Mouse (Mus musculus) midbrain, embryonic 11.5 days (tissue): Measurements from ENCODE around the gene Sstr3. TPM values are rescaled to one million over a fixed set of nuclear protein-coding genes. Genes with fewer than 3 reads are reported as not detected.

Experiments
- ATAC-seq: fragments of 200-750 bp; cut with Nextera tagmentation; 2 replicates; pipeline ENCODE4 v1.8.0; 2017; ENCODE audit warnings: moderate TSS enrichment, moderate library complexity; ENCODE audit not compliant: low FRiP score
- DNase-seq: peaks from one replicate; pipeline ENCODE4 v3.0.0; 2015; ENCODE audit warnings: low spot score; ENCODE audit errors: missing footprints
- H3K27ac ChIP-seq: fragments of 300-500 bp; sonication (generic); 2 replicates; pipeline ENCODE4 v1.5.1; 2014; ENCODE audit warnings: low read depth, low read length
- H3K27me3 ChIP-seq: fragments of 300-500 bp; sonication (generic); 2 replicates; pipeline ENCODE4 v1.6.1; 2014; ENCODE audit warnings: mild to moderate bottlenecking, low read length, moderate library complexity, mixed read lengths; ENCODE audit not compliant: control insufficient read depth, insufficient read depth
- H3K36me3 ChIP-seq: fragments of 300-500 bp; sonication (generic); 2 replicates; pipeline ENCODE4 v1.6.1; 2014; ENCODE audit warnings: mild to moderate bottlenecking, low read length, moderate library complexity, mixed read lengths; ENCODE audit not compliant: control insufficient read depth, insufficient read depth
- H3K4me1 ChIP-seq: fragments of 300-500 bp; sonication (generic); 2 replicates; pipeline ENCODE4 v1.6.1; 2014; ENCODE audit warnings: low read length; ENCODE audit not compliant: control insufficient read depth, insufficient read depth
- H3K4me2 ChIP-seq: fragments of 300-500 bp; sonication (generic); 2 replicates; pipeline ENCODE4 v1.6.1; 2014; ENCODE audit warnings: mild to moderate bottlenecking, moderate library complexity
- H3K4me3 ChIP-seq: fragments of 300-500 bp; sonication (generic); 2 replicates; pipeline ENCODE4 v1.5.1; 2014; ENCODE audit warnings: low read depth, low read length
- H3K9ac ChIP-seq: fragments of 300-500 bp; sonication (generic); 2 replicates; pipeline ENCODE4 v1.6.1; 2014; ENCODE audit warnings: low read length
- H3K9me3 ChIP-seq: fragments of 300-500 bp; sonication (generic); 2 replicates; pipeline ENCODE4 v1.6.1; 2016; ENCODE audit warnings: low read length; ENCODE audit not compliant: control insufficient read depth
- WGBS: fragments of 180-500 bp; shearing (Covaris S2); extraction: QIAGEN DNeasy Blood & Tissue Kit; methylation state at CpG from one replicate; pipeline ENCODE4 v1.1.7; 2014; 5-methylcytosine and 5-hydroxymethylcytosine counted together
- polyA plus RNA-seq: library from polyadenylated mRNA; unstranded; fragments of >200 nt; fragmentation: Nextera tagmentation; extraction: Ambion mirVana; gene quantifications from 2 replicates; pipeline ENCODE4 v1.2.1, GENCODE M21; 2014

Gene Sstr3
- not detected in 2 replicates for polyA plus RNA-seq

GRCm38 (mm10) chr15:78544561-78545001 lies at the start of gene Sstr3:
Gene Sstr3, minus strand, starts transcription at chr15:78544685.
- no peak within 1 kb of the TSS for H3K9ac ChIP-seq
- ATAC-seq (no peak), DNase-seq (peak; percentile 70)
- H3K4me2 ChIP-seq, result no peak within 1 kb of the TSS
- H3K27ac ChIP-seq, result no peak within 1 kb of the TSS
- H3K4me1 ChIP-seq, result peaks cover 8% of the 10 kb centered on the region
- no peaks in the 10 kb centered on the region for H3K9me3 ChIP-seq
- no peaks in the 10 kb centered on the region for H3K27me3 ChIP-seq
- no peaks in the 10 kb centered on the region for H3K36me3 ChIP-seq
- WGBS, result 13% methylated on average over 14 of the region's 14 CpGs
- no peak within 1 kb of the TSS for H3K4me3 ChIP-seq

DNA sequence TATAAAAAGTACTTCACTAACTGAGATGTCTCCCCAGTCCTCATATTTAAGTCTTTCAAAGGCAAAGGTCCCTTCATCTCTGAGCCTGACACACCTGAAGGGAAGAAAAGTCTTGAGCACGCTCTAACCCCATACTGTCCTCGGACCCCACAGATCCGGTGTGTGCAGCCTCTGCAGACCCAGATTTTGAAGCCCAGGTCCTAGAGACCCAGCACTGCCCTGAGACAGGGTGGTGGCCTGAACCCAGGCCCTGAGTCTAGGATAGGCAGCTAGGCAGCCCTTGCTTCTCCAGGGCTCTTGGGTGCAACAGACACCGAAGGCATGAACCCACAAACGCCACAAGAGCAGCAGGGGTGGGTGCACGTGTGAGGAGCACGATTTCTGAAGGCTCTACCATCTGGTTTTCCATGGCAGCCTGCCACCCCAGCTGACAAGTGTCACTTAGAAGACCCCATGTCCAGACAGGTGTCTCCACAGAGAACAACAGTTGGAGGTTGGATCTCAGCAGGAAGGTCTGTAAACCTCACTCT lies 49.5 kb upstream of the Sstr3 start:
- Histone ChIP-seq H3K27me3 (no peaks in the 10 kb centered on the region), H3K4me1 (no peaks in the 10 kb centered on the region), H3K9me3 (no peaks in the 10 kb centered on the region), H3K4me2 (no peak overlapping the region), H3K9ac (no peak overlapping the region), H3K27ac (no peak overlapping the region), H3K36me3 (no peaks in the 10 kb centered on the region), H3K4me3 (no peak overlapping the region)
- DNase-seq (no peak), ATAC-seq (no peak)
- WGBS, result 89% methylated on average over 7 of the region's 7 CpGs

- H3K27ac ChIP-seq, result no peak overlapping the region
- no peak overlapping the region for H3K9ac ChIP-seq
- H3K27me3 ChIP-seq, result no peaks in the 10 kb centered on the region
- ATAC-seq (no peak), DNase-seq (no peak)
- no peaks in the 10 kb centered on the region for H3K9me3 ChIP-seq
- no peak overlapping the region for H3K4me2 ChIP-seq
- no peak overlapping the region for H3K4me3 ChIP-seq
- no peaks in the 10 kb centered on the region for H3K36me3 ChIP-seq
- H3K4me1 ChIP-seq, result no peaks in the 10 kb centered on the region
- WGBS, result 83% methylated on average over 14 of the region's 14 CpGs
Measured at GRCm38 (mm10) chr15:78592452-78592968, 48.0 kb upstream of the Sstr3 start.

DNA sequence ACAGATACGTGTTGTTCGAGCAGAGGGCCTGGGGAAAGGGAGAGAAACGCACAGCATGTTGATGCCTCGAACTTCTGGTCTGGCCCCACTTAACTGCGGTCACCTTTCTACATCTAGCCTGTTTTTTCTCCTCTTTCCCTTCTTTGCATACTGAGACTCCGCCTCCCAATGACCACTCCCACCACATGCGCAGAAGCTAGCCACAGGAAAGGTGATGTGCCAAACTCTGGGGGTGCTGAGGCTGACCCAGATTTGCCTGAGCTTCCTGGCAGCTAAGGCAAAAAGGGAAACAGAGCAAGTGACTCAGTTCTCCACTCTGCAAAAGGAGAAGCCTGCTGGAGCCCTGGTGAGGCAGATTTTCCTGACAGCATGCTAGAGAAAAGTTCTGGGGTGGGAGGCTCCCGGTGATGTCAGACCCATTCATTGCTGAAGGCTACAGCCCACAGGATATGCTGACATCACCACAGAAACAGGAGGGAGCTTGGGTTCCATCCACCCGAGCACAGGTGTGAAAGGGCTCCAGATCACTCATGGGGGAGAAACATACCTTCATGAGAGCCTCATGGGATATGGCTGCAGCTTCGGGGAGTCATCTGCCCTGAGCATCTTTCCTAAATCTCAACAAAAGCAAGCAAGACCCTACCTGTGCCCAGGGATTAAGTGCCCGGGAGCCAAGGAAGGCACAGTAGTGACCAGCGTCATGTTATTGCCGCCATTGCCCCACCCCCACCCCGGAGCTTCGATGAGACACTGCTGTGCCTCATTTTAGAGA lies 47.4 kb upstream of the Sstr3 start:
- Histone ChIP-seq H3K4me1 (no peaks in the 10 kb centered on the region), H3K9ac (no peak overlapping the region), H3K4me2 (no peak overlapping the region), H3K9me3 (no peaks in the 10 kb centered on the region), H3K27me3 (no peaks in the 10 kb centered on the region), H3K27ac (no peak overlapping the region), H3K4me3 (no peak overlapping the region), H3K36me3 (no peaks in the 10 kb centered on the region)
- 70% methylated on average over 15 of the region's 15 CpGs for WGBS
- DNase-seq (no peak), ATAC-seq (no peak)

GRCm38 (mm10) chr15:78590785-78591184 lies 46.3 kb upstream of the Sstr3 start:
- WGBS, result 80% methylated on average over 6 of the region's 6 CpGs
- Histone ChIP-seq H3K4me1 (no peaks in the 10 kb centered on the region), H3K9ac (no peak overlapping the region), H3K4me3 (no peak overlapping the region), H3K36me3 (no peaks in the 10 kb centered on the region), H3K9me3 (no peaks in the 10 kb centered on the region), H3K27ac (no peak overlapping the region), H3K27me3 (no peaks in the 10 kb centered on the region), H3K4me2 (no peak overlapping the region)
- ATAC-seq (no peak), DNase-seq (no peak)

DNA sequence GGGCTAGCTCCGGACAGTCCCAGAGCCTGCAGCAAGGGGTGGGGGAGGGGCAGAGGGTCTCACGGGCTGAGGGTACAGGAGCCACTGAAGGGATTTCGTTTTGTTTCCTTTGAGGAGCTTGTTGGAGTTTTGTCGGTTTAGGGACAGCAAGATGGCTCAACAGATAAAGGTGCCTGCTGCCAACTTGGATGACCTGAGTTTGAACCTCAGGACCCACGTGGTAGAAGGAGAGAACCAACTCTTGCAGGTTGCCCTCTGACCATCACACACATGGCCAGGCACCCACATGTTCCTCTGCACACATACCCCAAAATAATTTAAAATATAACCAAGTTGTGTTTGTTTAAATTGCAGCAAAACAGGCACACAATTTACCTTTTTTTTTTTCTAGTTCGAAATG lies 45.5 kb upstream of the Sstr3 start:
- no peak for ATAC-seq
- Histone ChIP-seq H3K4me3 (no peak overlapping the region), H3K27ac (no peak overlapping the region), H3K27me3 (no peaks in the 10 kb centered on the region), H3K9me3 (no peaks in the 10 kb centered on the region), H3K4me1 (no peaks in the 10 kb centered on the region), H3K4me2 (no peak overlapping the region), H3K36me3 (no peaks in the 10 kb centered on the region), H3K9ac (no peak overlapping the region)
- 81% methylated on average over 6 of the region's 6 CpGs for WGBS
- DNase-seq, result no peak

DNA sequence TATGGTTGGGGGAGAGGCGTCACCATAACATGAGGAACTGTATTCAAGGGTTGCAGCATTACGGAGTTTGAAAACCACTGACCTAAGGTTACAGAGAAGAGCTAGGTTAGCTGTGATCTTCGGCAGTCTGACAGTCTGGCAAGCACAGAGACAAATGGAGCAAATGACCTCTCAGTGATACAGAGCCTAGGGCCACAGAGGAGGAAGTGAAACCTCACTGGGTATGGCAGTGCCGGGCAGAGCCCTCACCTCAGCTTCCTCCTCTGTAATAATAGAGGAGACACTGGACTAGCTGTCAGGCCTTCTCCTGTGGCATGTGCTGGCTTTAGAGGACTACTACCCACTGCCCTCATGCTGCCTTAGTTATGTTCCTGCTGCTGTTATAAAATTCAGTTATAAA lies 44.4 kb upstream of the Sstr3 start:
- no peak for ATAC-seq

DNA sequence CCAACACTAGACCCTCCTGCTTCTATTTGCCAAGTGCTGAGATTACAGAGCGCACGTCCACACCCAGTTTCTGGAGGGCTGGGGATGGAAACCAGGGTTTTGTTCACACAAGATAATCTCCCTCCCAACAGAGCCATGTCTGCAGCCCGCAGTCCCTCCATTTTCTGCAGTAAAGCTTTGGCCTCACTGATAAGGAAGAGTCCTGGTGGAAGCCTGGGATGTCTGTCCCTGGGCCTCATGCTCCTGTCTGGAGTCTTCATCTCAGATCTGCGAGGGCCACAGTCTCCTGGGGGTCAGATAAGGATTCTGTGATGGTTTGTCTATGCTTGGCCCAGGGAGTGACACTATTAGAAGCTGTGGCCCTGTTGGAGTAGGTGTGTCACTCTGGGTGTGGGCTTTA lies 43.6 kb upstream of the Sstr3 start:
- Histone ChIP-seq H3K36me3 (no peaks in the 10 kb centered on the region), H3K4me1 (no peaks in the 10 kb centered on the region), H3K9ac (no peak overlapping the region), H3K27me3 (no peaks in the 10 kb centered on the region), H3K9me3 (no peaks in the 10 kb centered on the region; the same call in 1 of the 2 replicates), H3K27ac (no peak overlapping the region), H3K4me2 (no peak overlapping the region), H3K4me3 (no peak overlapping the region)
- ATAC-seq, result no peak
- no peak for DNase-seq
- WGBS, result 77% methylated on average over 4 of the region's 4 CpGs

More for the DNA sequence above, 44.4 kb upstream of the Sstr3 start:
- H3K4me1 ChIP-seq, result no peaks in the 10 kb centered on the region
- no peaks in the 10 kb centered on the region; the same call in 1 of the 2 replicates for H3K9me3 ChIP-seq
- H3K36me3 ChIP-seq, result no peaks in the 10 kb centered on the region
- DNase-seq, result no peak
- H3K4me2 ChIP-seq, result no peak overlapping the region
- H3K27ac ChIP-seq, result no peak overlapping the region
- no peaks in the 10 kb centered on the region for H3K27me3 ChIP-seq
- H3K4me3 ChIP-seq, result no peak overlapping the region
- no peak overlapping the region for H3K9ac ChIP-seq
- 92% methylated on average over 4 of the region's 4 CpGs for WGBS
